Mouse (Mus musculus) ovary, postnatal 10 days (tissue): ENCODE data around the gene H2-M10.5.
"Not testable (repeated sequence)": the region's sequence is repeated elsewhere in the genome, so short reads cannot be mapped to it uniquely, and the experiment has no call there.

Experiments used
- DNase-seq: peaks from one replicate; pipeline ENCODE4 v3.0.0; 2022; ENCODE audit warnings: low spot score

Gene H2-M10.5

DNA sequence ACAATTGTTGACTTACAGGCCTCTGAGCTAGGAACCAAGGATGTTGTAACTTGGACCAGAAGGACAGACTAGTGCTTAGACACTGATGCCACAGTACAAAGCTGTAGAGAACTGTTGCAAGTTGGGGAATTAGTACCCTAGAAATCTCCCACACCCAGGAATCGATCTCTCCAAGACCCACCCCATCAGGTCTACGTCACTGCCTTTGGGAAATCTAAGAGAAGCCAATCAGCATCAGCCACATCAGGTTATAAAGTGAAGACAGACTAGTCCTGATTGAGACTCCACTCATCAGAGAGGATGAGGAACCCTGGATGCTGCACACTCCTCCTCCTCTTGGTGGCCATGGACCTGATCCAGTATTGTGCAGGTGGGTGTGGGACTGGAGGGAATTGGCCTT lies at the start of gene H2-M10.5:
TSS of gene H2-M10.5 (plus strand) at position 301 of the 400 bp plus-strand sequence.
- DNase-seq: not testable (repeated sequence)

DNA sequence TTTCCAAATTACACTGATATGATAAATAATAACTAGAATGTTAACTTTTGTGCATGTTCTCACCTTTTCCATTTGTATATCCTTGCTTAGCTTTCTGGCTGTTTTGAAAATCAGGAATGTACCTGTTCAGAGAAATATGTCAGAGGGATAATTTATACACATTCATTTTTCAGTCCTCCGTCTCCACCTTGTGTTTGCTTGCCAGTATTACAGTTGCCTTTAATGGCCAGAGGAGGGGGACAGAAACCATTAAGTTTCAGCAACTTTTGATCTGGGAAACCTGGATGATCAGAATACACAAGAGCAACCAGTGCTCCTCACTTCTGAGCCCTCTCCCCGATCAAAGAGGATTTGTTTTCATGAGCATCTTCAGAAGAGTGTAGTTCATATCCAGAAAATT lies 46.7 kb upstream of the H2-M10.5 start:
- DNase-seq: no peak

DNA sequence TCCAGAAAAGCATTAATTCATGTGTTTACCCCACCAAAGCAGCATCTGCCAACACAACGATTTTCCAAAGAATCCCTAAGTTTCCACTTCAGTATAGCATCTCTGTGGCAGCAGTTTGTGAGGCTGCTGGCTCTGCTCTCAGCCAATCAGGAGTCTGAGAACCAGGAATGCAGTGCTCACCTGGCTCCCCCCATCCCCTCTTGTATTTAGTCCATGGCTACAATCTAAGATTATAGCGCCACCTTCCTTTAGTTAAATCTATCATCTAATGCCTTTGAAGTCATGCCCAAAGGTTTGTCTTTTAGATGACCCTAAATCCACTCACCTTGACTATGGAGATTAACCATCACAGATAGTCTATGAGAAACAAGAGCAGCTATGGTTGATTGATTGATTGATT lies 8.9 kb upstream of the H2-M10.5 start:
- DNase-seq: no peak

DNA sequence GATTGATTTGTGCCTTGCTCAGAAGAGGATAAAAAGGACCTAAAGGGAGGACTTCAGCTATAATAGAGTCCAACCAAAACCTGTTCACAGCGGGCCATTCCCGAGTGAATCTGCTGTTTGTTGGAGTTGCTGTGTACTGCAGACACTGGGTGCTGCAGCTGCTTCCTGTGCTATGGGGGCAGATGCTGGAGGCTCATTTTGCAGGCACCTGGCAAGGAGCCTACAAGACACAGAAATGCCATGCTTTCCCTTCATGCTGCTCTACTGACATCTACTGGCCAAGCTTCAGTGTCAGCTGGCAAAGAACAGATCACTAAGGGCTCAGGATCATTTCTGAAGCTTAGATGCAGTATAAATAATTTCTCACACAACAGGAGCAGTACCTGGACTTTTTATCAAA lies 8.5 kb upstream of the H2-M10.5 start:
- DNase-seq: not testable (repeated sequence)

DNA sequence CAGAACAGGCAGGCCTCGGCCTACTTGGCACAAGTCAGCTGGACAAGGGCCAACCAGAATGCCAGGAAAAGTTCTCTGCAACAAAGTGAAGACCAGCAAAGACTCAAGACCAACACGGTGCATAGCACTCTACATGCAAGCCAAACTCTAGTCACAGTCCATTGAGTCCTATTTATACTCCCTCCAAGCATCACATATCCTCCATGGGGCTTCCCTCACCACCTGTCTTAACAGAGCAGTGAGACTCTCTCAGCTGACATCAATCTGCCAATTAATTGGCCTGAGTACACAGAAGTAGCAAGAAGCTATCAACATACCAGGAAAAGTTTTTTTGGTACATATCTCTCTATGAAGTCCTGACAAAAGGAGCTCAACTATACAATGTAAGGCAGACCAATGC lies 7.3 kb upstream of the H2-M10.5 start:
- DNase-seq: not testable (repeated sequence)

DNA sequence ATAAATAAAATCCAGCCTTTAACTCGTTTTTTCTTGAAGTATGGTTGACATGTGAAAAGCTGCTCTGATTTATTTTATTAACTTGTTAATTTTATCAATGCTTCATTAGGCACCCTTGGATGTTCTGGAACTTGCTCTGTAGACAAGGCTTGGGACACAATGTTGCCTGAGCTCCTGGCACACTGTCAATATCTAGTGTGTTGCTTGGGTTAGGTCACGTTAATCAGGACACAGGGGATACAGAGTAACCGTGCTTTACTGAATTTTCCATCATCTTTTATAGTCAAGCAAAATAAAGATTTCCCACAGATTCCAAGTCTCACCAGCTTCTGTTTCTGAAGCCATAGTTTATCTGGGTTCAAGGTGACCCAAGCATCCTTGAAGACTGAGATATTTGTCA lies 8.8 kb downstream of the H2-M10.5 start:
- no peak for DNase-seq

DNA sequence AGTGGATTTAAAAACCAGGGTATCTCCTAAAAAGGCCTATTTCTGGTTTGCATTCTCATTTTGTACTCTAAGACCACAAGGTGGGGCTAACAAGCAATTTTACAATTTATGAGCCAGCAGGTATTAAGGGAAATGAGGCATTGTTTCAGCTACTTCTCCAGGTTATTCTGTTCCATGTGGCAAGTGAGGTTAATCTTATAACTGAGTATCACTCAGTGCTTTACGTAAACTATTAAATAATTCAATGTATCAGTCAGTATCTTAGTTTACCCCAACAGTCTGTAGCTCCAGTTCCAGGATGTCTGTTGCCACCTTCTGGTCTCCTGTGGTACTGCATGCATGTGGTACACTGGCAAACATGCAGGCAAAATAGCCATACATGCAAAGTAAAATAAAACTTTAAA lies 13.8 kb downstream of the H2-M10.5 start:
- DNase-seq: not testable (repeated sequence)

DNA sequence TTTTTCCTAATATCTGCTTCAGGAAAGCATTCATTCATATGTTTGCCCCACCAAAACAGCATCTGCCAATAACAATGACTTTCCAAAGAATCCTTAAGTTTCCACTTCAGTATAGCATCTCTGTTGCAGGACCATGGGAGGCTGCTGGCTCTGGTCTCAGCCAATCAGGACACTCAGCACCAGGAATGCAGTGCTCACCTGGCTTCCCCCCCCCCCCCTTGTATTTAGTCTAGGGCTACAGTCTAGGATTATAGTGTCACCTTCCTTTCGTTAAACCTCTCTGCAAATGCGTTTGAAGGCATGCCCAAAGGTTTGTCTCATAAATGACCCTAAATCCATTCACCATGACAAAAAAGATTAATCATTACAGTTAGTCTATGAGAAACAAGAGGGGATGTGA lies 15.6 kb downstream of the H2-M10.5 start:
- no peak for DNase-seq

DNA sequence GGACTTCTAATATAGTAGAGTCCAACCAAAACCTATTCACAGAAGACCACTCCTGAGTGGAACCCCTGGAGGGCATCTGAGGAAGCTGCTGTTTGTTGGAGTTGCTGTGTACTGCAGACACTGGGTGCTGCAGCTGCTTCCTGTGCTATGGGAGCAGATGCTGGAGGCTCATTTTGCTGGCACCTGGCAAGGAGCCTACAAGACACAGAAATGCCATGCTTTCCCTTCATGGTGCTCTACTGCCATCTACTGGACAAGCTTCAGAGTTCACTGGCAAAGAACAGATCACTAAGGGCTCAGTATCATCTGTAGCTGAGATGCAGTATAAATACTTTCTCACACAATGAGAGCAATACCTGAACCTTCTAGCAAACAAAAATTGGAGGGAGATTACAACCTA lies 16.1 kb downstream of the H2-M10.5 start:
- not testable (repeated sequence) for DNase-seq

DNA sequence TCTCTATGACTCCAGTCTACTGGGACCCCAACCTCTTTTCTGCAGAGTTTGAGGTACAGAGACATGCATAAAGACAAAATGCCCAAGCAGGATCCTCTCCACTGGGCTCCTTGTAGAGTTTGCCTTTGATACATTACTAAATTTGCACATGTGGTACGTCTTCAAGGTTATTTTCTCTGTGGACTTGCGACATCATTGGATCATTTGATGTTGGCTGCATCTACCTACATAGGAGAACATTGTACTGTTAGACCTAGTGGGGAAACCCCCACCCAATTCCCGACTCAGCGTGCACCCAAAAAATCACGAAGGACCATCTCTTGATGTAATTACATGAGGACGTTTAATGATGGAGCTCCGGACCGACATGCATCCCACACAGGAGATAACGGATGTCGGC lies 26.8 kb downstream of the H2-M10.5 start:
- no peak for DNase-seq

DNA sequence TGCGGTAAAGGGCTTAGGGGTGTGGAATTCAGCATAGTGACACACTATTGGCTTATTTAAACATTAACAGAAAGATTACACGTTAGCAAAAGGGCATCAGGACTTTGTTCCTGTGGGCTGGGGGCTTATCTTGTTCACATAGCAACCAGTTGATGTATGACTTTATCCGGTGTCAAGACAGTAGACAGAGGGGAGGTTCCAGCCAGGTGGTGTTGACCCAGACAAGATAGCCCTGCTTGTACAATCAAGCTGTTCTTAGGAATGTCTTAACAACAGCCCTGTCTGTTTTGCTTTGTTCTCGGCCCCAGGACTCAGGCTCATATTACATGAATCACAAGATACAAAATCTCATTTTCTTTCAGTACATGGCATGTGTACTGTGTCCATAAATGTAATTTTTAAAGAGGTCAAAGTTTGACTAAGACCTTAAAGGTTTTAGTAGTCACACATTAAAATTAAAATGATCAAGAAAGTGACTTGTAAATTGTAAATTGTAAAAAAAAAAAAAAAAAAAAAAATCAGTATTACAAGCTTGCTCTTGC lies 27.3 kb downstream of the H2-M10.5 start:
- DNase-seq: not testable (repeated sequence)

DNA sequence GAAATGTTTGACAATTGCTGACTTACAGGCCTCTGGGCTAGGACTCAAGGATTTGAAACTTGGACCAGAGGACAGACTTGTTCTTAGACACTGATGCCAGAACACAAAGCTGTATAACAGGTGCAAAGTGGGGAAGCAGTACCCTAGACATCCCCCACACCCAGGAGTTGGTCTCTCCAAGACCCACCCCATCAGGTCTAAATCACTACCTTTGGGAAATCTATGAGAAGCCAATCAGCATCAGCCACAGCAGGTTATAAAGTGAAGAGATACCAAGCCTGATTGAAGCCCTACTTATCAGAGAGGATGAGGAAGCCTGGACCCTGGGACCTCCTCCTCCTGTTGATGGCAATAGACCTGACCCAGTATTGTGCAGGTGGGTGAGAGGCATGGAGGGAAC lies 39.2 kb downstream of the H2-M10.5 start, which contains the start of gene H2-M10.6:
TSS of gene H2-M10.6 (plus strand) at position 301 of the 400 bp plus-strand sequence.
- no peak for DNase-seq

DNA sequence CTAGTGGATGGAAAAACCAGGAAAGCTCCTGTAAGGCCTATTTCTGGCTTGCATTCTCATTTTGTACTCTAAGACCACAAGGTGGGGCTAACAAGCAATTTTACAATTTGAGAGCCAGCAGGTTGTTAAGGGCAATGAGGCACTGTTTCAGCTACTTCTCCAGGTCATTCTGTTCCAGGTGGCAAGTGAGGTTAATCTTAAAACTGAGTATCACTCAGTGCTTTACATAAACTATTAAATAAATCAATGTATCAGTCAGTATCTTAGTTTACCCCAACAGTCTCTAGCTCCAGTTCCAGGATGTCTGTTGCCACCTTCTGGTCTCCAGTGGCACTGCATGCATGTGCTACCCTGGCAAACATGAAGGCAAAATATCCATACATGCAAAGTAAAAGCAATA lies 51.3 kb downstream of the H2-M10.5 start:
- no peak for DNase-seq

DNA sequence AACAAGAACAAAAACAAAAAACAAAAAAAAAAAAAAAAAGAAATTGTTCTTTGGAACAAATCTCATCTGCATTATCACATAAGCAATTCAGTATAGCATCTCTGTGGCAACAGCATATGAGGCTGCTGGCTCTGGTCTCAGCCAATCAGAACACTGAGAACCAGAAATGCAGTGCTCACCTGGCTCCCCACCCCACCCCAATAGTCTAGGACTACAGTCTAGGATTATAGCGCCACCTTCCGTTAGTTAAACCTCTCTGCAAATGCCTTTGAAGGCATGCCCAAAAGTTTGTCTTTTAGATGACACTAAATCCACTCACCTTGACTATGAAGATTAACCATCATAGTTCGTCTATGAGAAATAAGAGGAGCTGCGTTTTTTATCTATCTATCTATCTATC lies 52.8 kb downstream of the H2-M10.5 start:
- no peak for DNase-seq
